Comparison of ENCODE assay signal across 10 mouse cellular contexts in the genomic region with DNA sequence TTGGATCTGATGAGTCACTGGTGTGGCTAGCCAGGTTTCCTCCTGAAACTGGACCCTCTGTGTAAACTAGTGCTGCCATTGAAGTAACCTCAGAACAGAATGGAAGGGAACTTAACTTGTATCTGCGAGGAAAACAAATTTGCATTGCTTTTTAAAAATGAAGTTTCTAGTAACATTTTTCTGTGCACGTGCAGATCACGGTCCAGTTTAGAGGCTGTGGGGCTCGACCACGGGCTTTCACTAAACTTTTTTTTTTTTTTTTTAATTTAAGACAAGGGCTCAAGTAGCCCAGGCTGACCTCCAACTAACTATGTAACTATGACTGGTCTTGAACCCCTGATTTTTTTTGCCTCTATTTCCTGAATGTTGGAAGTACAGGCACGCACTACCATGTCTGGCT.
"Had no signal": no experiment of that assay in that cellular context is flagged by ENCODE, and none has a peak within 500 bp of the region (broad histone marks: within the 10 kb centered on the region; RNA-seq: fewer than 3 reads in every experiment).

No protein-coding gene starts in this region.

- H3K9me3 ChIP-seq: lung, embryonic 15.5 days; midbrain, embryonic 10.5 days; midbrain, embryonic 15.5 days; neural tube, embryonic 13.5 days had no signal

- H3K9ac ChIP-seq: lung, embryonic 15.5 days; midbrain, embryonic 15.5 days; neural tube, embryonic 13.5 days had no signal

- H3K4me2 ChIP-seq: lung, embryonic 15.5 days; midbrain, embryonic 15.5 days; neural tube, embryonic 13.5 days had no signal

- H3K36me3 ChIP-seq: lung, embryonic 15.5 days; midbrain, embryonic 10.5 days; midbrain, embryonic 15.5 days; neural tube, embryonic 13.5 days had no signal

- ATAC-seq: midbrain, embryonic 15.5 days had no signal

- H3K27me3 ChIP-seq: midbrain, embryonic 15.5 days; neural tube, embryonic 13.5 days had no signal

- H3K27ac ChIP-seq: lung, embryonic 15.5 days; midbrain, embryonic 10.5 days; midbrain, embryonic 15.5 days; neural tube, embryonic 13.5 days had no signal

- DNase-seq: kidney, adult 18-20 months; kidney, postnatal 14 days; left cerebral cortex, postnatal 4 days; lung, postnatal 14 days; retina, postnatal 1 day; right cerebral cortex, postnatal 4 days had no signal

- H3K4me3 ChIP-seq: lung, embryonic 15.5 days; midbrain, embryonic 10.5 days; midbrain, embryonic 15.5 days; neural tube, embryonic 13.5 days had no signal
